Mouse (Mus musculus) spleen, postnatal 14 days (tissue): ENCODE results near the gene Lpp.
"Not testable (repeated sequence)": the region's sequence is repeated elsewhere in the genome, so short reads cannot be mapped to it uniquely, and the experiment has no call there.

ENCODE experiments used
- DNase-seq, 2 experiments: peaks; one replicate each; pipeline ENCODE4 v3.0.0; 2021 to 2022; ENCODE audit warnings: low spot score in 2 of 2

Gene Lpp

GRCm38 (mm10) chr16:24979391-24979790 lies 586.1 kb downstream of the Lpp start:
- no peak for DNase-seq

- DNase-seq, result no peak
Measured at GRCm38 (mm10) chr16:24982828-24983227, 589.5 kb downstream of the Lpp start.

- no peak for DNase-seq
Measured at GRCm38 (mm10) chr16:24990331-24990730, 597.0 kb downstream of the Lpp start.

- DNase-seq, result no peak
Measured at GRCm38 (mm10) chr16:24991059-24991541, 597.8 kb downstream of the Lpp start.

- DNase-seq, result no peak
Measured at GRCm38 (mm10) chr16:24991995-24992394, 598.7 kb downstream of the Lpp start.

- no peak for DNase-seq
Measured at GRCm38 (mm10) chr16:24992494-24992893, 599.2 kb downstream of the Lpp start.

GRCm38 (mm10) chr16:25010980-25011877 lies 617.9 kb downstream of the Lpp start:
- no peak for DNase-seq

- no peak for DNase-seq
Measured at GRCm38 (mm10) chr16:25012938-25013337, 619.6 kb downstream of the Lpp start.

- no peak for DNase-seq
Measured at GRCm38 (mm10) chr16:25016261-25016836, 623.0 kb downstream of the Lpp start.

GRCm38 (mm10) chr16:25017046-25017445 lies 623.7 kb downstream of the Lpp start:
- DNase-seq, result no peak

GRCm38 (mm10) chr16:25021743-25022359 lies 628.5 kb downstream of the Lpp start:
- DNase-seq, result not testable (repeated sequence)

- no peak for DNase-seq
Measured at GRCm38 (mm10) chr16:25024591-25024990, 631.3 kb downstream of the Lpp start.

- no peak for DNase-seq
Measured at GRCm38 (mm10) chr16:25026191-25026590, 632.9 kb downstream of the Lpp start.

GRCm38 (mm10) chr16:25029548-25029947 lies 636.2 kb downstream of the Lpp start:
- no peak for DNase-seq

- no peak for DNase-seq
Measured at GRCm38 (mm10) chr16:25037361-25037760, 644.1 kb downstream of the Lpp start.

- no peak for DNase-seq
Measured at GRCm38 (mm10) chr16:25038529-25038928, 645.2 kb downstream of the Lpp start.

GRCm38 (mm10) chr16:25039904-25040303 lies 646.6 kb downstream of the Lpp start:
- no peak for DNase-seq

GRCm38 (mm10) chr16:25041165-25041564 lies 647.9 kb downstream of the Lpp start:
- DNase-seq, result no peak

GRCm38 (mm10) chr16:25041855-25042529 lies 648.7 kb downstream of the Lpp start:
- DNase-seq, result no peak
